Mouse (Mus musculus) hindbrain, postnatal 0 days (tissue): ENCODE data around the gene Pcnx2. TPM values are rescaled to one million over a fixed set of nuclear protein-coding genes. Genes with fewer than 3 reads are reported as not detected.
A peak's percentile ranks its signal among the peaks of the same experiment; 100 is the strongest.

ENCODE experiments used
- ATAC-seq: fragments of 200-750 bp; cut with Nextera tagmentation; 2 replicates; pipeline ENCODE4 v1.8.0; 2017; ENCODE audit warnings: mild to moderate bottlenecking, moderate TSS enrichment, moderate library complexity
- DNase-seq: peaks from one replicate; pipeline ENCODE4 v3.0.0-alpha.2; 2015; ENCODE audit warnings: low spot score
- H3K27ac ChIP-seq: fragments of 300-500 bp; sonication (generic); 2 replicates; pipeline ENCODE4 v1.5.1; 2014; ENCODE audit warnings: mild to moderate bottlenecking
- H3K27me3 ChIP-seq: fragments of 300-500 bp; sonication (generic); 2 replicates; pipeline ENCODE4 v1.6.1; 2014; ENCODE audit warnings: low read length, mixed read lengths; ENCODE audit not compliant: insufficient read depth
- H3K36me3 ChIP-seq: fragments of 300-500 bp; sonication (generic); 2 replicates; pipeline ENCODE4 v1.6.1; 2014; ENCODE audit warnings: low read length, mixed read lengths; ENCODE audit not compliant: insufficient read depth
- H3K4me1 ChIP-seq: fragments of 300-500 bp; sonication (generic); 2 replicates; pipeline ENCODE4 v1.6.1; 2014; ENCODE audit warnings: antibody characterized with exemption, low read length, mixed read lengths; ENCODE audit not compliant: insufficient read depth
- H3K4me2 ChIP-seq: fragments of 300-500 bp; sonication (generic); 2 replicates; pipeline ENCODE4 v1.6.1; 2014; ENCODE audit warnings: low read depth, mild to moderate bottlenecking, low read length, moderate library complexity, mixed read lengths
- H3K4me3 ChIP-seq: fragments of 300-500 bp; sonication (generic); 2 replicates; pipeline ENCODE4 v1.5.1; 2014; ENCODE audit warnings: low read length
- H3K9ac ChIP-seq: fragments of 300-500 bp; sonication (generic); replicated peaks from 2 replicates; pipeline ENCODE4 v1.6.1; 2014; ENCODE audit warnings: mild to moderate bottlenecking, low read length, moderate library complexity, mixed read lengths
- H3K9me3 ChIP-seq: fragments of 300-500 bp; sonication (generic); 2 replicates; pipeline ENCODE4 v1.6.1; 2016; ENCODE audit warnings: low read length, mixed read lengths
- CTCF ChIP-seq: IDR thresholded peaks from 2 replicates; pipeline ENCODE4 v1.5.1; 2016; ENCODE audit warnings: antibody characterized with exemption, control low read depth, low read depth
- WGBS: fragments of 180-500 bp; shearing (Covaris S2); extraction: QIAGEN DNeasy Blood & Tissue Kit; methylation state at CpG from one replicate; pipeline ENCODE4 v1.1.7; 2014; 5-methylcytosine and 5-hydroxymethylcytosine counted together
- polyA plus RNA-seq: library from polyadenylated mRNA; unstranded; fragments of >200 nt; fragmentation: Nextera tagmentation; extraction: Ambion mirVana; gene quantifications from 2 replicates; pipeline ENCODE4 v1.2.1, GENCODE M21; 2015
- total RNA-seq: library from RNA; depleted of rRNA; stranded (reverse); fragments of >200 nt; gene quantifications from 2 replicates; pipeline ENCODE4 v1.2.3, GENCODE M21; 2014

Pcnx2 gene
- total and polyA plus RNA-seq, 2 experiments from 2014 or later: 3.0 to 11.8 TPM

- Histone ChIP-seq H3K4me2 (no peak overlapping the region), H3K27ac (no peak overlapping the region), H3K4me3 (no peak overlapping the region), H3K9me3 (no peaks in the 10 kb centered on the region), H3K4me1 (no peaks in the 10 kb centered on the region), H3K36me3 (no peaks in the 10 kb centered on the region), H3K27me3 (no peaks in the 10 kb centered on the region), H3K9ac (no peak overlapping the region)
- no peak for TF ChIP-seq CTCF
- no peak for DNase-seq
- WGBS: 48% methylated on average over 3 of the region's 3 CpGs
- ATAC-seq: no peak
Measured at GRCm38 (mm10) chr8:125902521-125902920, 4.4 kb upstream of the Pcnx2 start.

DNA sequence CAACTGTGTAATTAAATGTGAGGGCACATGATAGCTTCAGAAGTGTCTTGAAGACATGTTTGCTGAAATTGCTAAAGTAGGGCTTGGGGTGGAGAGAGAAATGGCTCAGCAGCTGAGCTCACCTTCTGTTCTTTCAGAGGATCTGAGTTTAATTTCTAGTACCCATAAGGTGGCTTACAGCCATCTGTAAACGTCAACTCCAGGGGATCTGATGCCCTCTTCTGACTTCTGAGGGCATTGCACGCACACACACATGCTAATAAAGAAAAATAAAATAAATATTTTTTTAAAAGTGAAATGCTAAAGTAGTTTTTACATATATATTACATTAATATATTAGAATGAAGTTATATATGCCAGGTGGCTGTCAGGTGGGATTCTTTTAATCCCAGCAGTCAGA lies 3.0 kb upstream of the Pcnx2 start:
- H3K9ac ChIP-seq: no peak overlapping the region
- H3K27me3 ChIP-seq: no peaks in the 10 kb centered on the region
- no peaks in the 10 kb centered on the region for H3K4me1 ChIP-seq
- no peaks in the 10 kb centered on the region for H3K36me3 ChIP-seq
- ATAC-seq: no peak
- peak; percentile 40; the same call in 1 of the 2 replicates for TF ChIP-seq CTCF
- no peak overlapping the region for H3K4me3 ChIP-seq
- H3K9me3 ChIP-seq: no peaks in the 10 kb centered on the region
- 26% methylated on average over 2 of the region's 2 CpGs for WGBS
- DNase-seq: peak; percentile 34
- no peak overlapping the region for H3K27ac ChIP-seq
- no peak overlapping the region for H3K4me2 ChIP-seq

DNA sequence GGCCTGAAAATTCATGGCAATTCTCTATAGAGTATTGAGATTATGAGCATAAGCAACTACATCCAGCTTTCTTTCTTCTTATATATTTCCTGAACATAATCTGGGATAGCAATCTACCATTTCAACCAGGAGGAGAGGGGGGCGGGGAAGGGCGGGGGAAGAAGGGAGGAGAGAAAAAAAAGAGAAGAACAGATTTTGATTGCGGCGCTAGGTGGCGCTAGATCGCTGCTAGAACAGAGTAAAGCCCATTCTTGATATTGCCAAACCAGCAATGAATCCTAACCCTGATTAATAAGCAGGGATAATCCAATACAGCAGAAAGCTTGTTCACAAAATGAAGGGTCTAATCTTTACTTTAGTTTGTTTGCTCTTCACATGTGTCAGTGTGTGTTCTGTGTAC lies 782 bp upstream of the Pcnx2 start:
- Histone ChIP-seq H3K4me1 (no peaks in the 10 kb centered on the region), H3K4me2 (peak overlapping the region; percentile 55), H3K4me3 (peak overlapping the region; percentile 48), H3K27me3 (no peaks in the 10 kb centered on the region), H3K9me3 (no peaks in the 10 kb centered on the region), H3K27ac (peak overlapping the region; percentile 74; the same call in 1 of the 2 replicates), H3K9ac (peak overlapping the region; percentile 61; the same call in 1 of the 2 replicates), H3K36me3 (no peaks in the 10 kb centered on the region)
- TF ChIP-seq CTCF: peak; percentile 75
- DNase-seq (peak; percentile 91), ATAC-seq (peak; percentile 31; the same call in 1 of the 2 replicates)
- under 1% methylated on average over 6 of the region's 6 CpGs for WGBS

GRCm38 (mm10) chr8:125897388-125897787 lies 729 bp downstream of the Pcnx2 start:
- peak overlapping the region; percentile 48 for H3K4me3 ChIP-seq
- no peaks in the 10 kb centered on the region for H3K27me3 ChIP-seq
- H3K36me3 ChIP-seq: no peaks in the 10 kb centered on the region
- TF ChIP-seq CTCF: no peak
- no peak for DNase-seq
- H3K9ac ChIP-seq: peak overlapping the region; percentile 61; the same call in 1 of the 2 replicates
- peak overlapping the region; percentile 74; the same call in 1 of the 2 replicates for H3K27ac ChIP-seq
- no peaks in the 10 kb centered on the region for H3K4me1 ChIP-seq
- WGBS: 60% methylated on average over 11 of the region's 11 CpGs
- peak overlapping the region; percentile 55 for H3K4me2 ChIP-seq
- H3K9me3 ChIP-seq: no peaks in the 10 kb centered on the region
- peak; percentile 13; the same call in 1 of the 2 replicates for ATAC-seq

GRCm38 (mm10) chr8:125889920-125890319 lies 8.2 kb downstream of the Pcnx2 start:
- no peak overlapping the region for H3K9ac ChIP-seq
- DNase-seq: no peak
- H3K4me1 ChIP-seq: no peaks in the 10 kb centered on the region
- no peak overlapping the region for H3K4me2 ChIP-seq
- 85% methylated on average over 3 of the region's 3 CpGs for WGBS
- no peak overlapping the region for H3K4me3 ChIP-seq
- H3K9me3 ChIP-seq: no peaks in the 10 kb centered on the region
- no peak for ATAC-seq
- no peak for TF ChIP-seq CTCF
- H3K27me3 ChIP-seq: no peaks in the 10 kb centered on the region
- 0 out of 2 replicates have a peak, but pooled peaks cover 22% of the 10 kb centered on the region for H3K36me3 ChIP-seq
- no peak overlapping the region for H3K27ac ChIP-seq

DNA sequence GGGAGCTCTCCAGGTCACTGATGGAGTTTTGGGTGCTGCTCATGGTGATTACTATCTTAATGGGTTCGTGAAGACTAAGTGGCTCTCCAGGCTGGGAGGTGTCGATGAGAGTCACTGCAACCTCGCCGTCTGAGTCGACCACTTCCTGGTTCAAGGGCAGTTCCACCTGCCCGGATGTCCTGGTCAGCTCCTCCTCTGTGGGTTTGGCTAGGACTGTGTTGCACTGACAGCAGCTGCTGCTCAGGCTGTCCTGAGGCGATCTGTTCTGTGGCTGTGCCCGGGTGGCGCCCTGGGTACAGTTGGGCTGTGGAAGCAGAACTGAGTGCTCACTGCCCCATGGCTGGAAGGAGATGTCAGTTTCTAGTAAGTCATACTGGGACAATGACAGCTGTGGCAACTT lies 10.6 kb downstream of the Pcnx2 start:
- H3K36me3 ChIP-seq: 0 out of 2 replicates have a peak, but pooled peaks cover 22% of the 10 kb centered on the region
- H3K4me1 ChIP-seq: no peaks in the 10 kb centered on the region
- H3K9ac ChIP-seq: no peak overlapping the region
- H3K9me3 ChIP-seq: no peaks in the 10 kb centered on the region
- H3K27ac ChIP-seq: no peak overlapping the region
- no peak overlapping the region for H3K4me2 ChIP-seq
- H3K27me3 ChIP-seq: no peaks in the 10 kb centered on the region
- ATAC-seq (no peak), DNase-seq (no peak)
- TF ChIP-seq CTCF: no peak
- WGBS: 93% methylated on average over 9 of the region's 9 CpGs
- no peak overlapping the region for H3K4me3 ChIP-seq

DNA sequence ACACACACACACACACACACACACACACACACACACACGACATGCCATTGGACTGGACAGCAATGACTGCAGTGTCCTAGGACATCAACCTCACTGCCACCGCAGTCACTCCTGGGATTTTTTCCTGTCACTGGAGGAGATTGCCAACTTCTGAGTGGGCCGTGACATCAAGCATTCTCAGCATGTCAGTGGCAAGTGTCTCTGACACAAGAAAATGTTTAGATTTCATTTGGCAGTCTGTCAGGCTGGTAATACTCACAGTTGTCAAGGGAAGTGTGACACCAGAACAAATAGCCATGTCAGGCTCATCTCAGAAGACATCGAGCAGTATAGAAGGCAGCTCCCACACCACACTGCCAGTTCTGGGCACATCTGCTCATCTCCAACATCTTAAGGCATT lies 17.7 kb downstream of the Pcnx2 start:
- DNase-seq: no peak
- Histone ChIP-seq H3K4me3 (no peak overlapping the region), H3K9me3 (no peaks in the 10 kb centered on the region), H3K4me2 (no peak overlapping the region), H3K27ac (no peak overlapping the region), H3K36me3 (peaks cover 9% of the 10 kb centered on the region; the same call in 1 of the 2 replicates), H3K27me3 (no peaks in the 10 kb centered on the region), H3K4me1 (no peaks in the 10 kb centered on the region), H3K9ac (no peak overlapping the region)
- ATAC-seq: no peak
- 68% methylated on average over 4 of the region's 4 CpGs for WGBS
- TF ChIP-seq CTCF: no peak
